ENCODE assay signal across 25 mouse cellular contexts in genomic region chr14:47214367-47214766, GRCm38 (mm10).
"Had no signal": no experiment of that assay in that cellular context is flagged by ENCODE, and none has a peak within 500 bp of the region (broad histone marks: within the 10 kb centered on the region; RNA-seq: fewer than 3 reads in every experiment).

No protein-coding gene starts in this region.

- H3K27me3 ChIP-seq: heart, embryonic 15.5 days; hindbrain, embryonic 13.5 days; hindbrain, embryonic 15.5 days; limb, embryonic 12.5 days had no signal

- H3K4me1 ChIP-seq: heart, embryonic 13.5 days; heart, embryonic 15.5 days; hindbrain, embryonic 13.5 days; hindbrain, embryonic 15.5 days; limb, embryonic 10.5 days; limb, embryonic 12.5 days; liver, embryonic 15.5 days had no signal

- DNase-seq: gastrocnemius, adult 2 months; gastrocnemius, postnatal 10 days; gastrocnemius, postnatal 25 days; heart, adult 2 months; heart, postnatal 14 days; heart, postnatal 36 days; kidney, adult 18-20 months; kidney, adult 8-10 months; kidney, postnatal 10 days; kidney, postnatal 25 days; kidney, postnatal 4 days; liver; liver, embryonic 13.5 days had no signal

- H3K27ac ChIP-seq: gastrocnemius, adult 2 months; heart, adult 2 months; heart, embryonic 13.5 days; heart, embryonic 15.5 days; hindbrain, embryonic 13.5 days; hindbrain, embryonic 15.5 days; hindbrain, postnatal 0 days; layer of hippocampus, adult 2 months; left cerebral cortex, adult 2 months; limb, embryonic 10.5 days; limb, embryonic 12.5 days; liver, embryonic 13.5 days; liver, embryonic 15.5 days had no signal

- H3K36me3 ChIP-seq: heart, embryonic 13.5 days; heart, embryonic 15.5 days; hindbrain, embryonic 13.5 days; hindbrain, embryonic 15.5 days; limb, embryonic 10.5 days; limb, embryonic 12.5 days; liver, embryonic 13.5 days; liver, embryonic 15.5 days had no signal

- H3K4me2 ChIP-seq: heart, embryonic 11.5 days; heart, embryonic 13.5 days; heart, embryonic 15.5 days; hindbrain, embryonic 13.5 days; hindbrain, embryonic 15.5 days; limb, embryonic 12.5 days; liver, embryonic 11.5 days; liver, embryonic 13.5 days; liver, embryonic 15.5 days had no signal

- H3K4me3 ChIP-seq: gastrocnemius, adult 2 months; heart, adult 2 months; heart, embryonic 13.5 days; heart, embryonic 15.5 days; hindbrain, embryonic 13.5 days; hindbrain, embryonic 15.5 days; layer of hippocampus, adult 2 months; left cerebral cortex, adult 2 months; limb, embryonic 10.5 days; limb, embryonic 12.5 days; liver, embryonic 13.5 days; liver, embryonic 15.5 days had no signal

- ATAC-seq: hindbrain, postnatal 0 days had no signal

- H3K9me3 ChIP-seq: heart, embryonic 13.5 days; heart, embryonic 15.5 days; hindbrain, embryonic 13.5 days; hindbrain, embryonic 15.5 days; limb, embryonic 10.5 days; limb, embryonic 12.5 days; liver, embryonic 13.5 days; liver, embryonic 15.5 days had no signal

- H3K9ac ChIP-seq: heart, embryonic 13.5 days; heart, embryonic 15.5 days; hindbrain, embryonic 13.5 days; hindbrain, embryonic 15.5 days; limb, embryonic 12.5 days; liver, embryonic 13.5 days; liver, embryonic 15.5 days had no signal
